Comparison of ENCODE assay signal across 8 mouse cellular contexts in genomic region chr7:58657913-58658789, GRCm38 (mm10). TPM values are rescaled to one million over a fixed set of nuclear protein-coding genes. Genes with fewer than 3 reads are reported as not detected.
DNase-seq lines count a peak whose midpoint lies in the region; ATAC-seq and TF ChIP-seq lines count a peak whose summit lies in the region.

No protein-coding gene starts in this region.

- peaks cover 6% of the 10 kb centered on the region; the same call in 1 of the 2 replicates for H3K4me1 ChIP-seq in forebrain, postnatal 0 days (ENCODE audit: insufficient read depth)
- peaks cover 13% of the 10 kb centered on the region for H3K4me1 ChIP-seq in megakaryocyte, embryonic 14.5 days

- H3K9ac ChIP-seq in forebrain, postnatal 0 days = peak overlapping the region; percentile 62

- H3K4me2 ChIP-seq in forebrain, postnatal 0 days (ENCODE audit: low read depth) = peak overlapping the region; percentile 98

- no peaks in the 10 kb centered on the region for H3K36me3 ChIP-seq in forebrain, postnatal 0 days (ENCODE audit: insufficient read depth)
- H3K36me3 ChIP-seq in megakaryocyte, embryonic 14.5 days (replicated peaks; ENCODE audit: low read length) = no peaks in the 10 kb centered on the region

- H3K4me3 ChIP-seq in forebrain, postnatal 0 days (ENCODE audit: low read depth, low read length) = peak overlapping the region; percentile 65
- H3K4me3 ChIP-seq in megakaryocyte, embryonic 14.5 days (replicated peaks) = peak overlapping the region; percentile 95

- H3K9me3 ChIP-seq in forebrain, postnatal 0 days (ENCODE audit: low read length) = no peaks in the 10 kb centered on the region
- H3K9me3 ChIP-seq in megakaryocyte, embryonic 14.5 days = no peaks in the 10 kb centered on the region

- no peaks in the 10 kb centered on the region for H3K27me3 ChIP-seq in forebrain, postnatal 0 days (ENCODE audit: insufficient read depth, low read length)
- peaks cover 67% of the 10 kb centered on the region for H3K27me3 ChIP-seq in megakaryocyte, embryonic 14.5 days (replicated peaks)

- TF ChIP-seq CTCF in forebrain, postnatal 0 days (IDR thresholded peaks at IDR 0.05; ENCODE audit: low read depth) = no peak

- WGBS in forebrain, postnatal 0 days = under 1% methylated on average over 71 of the region's 81 CpGs

- DNase-seq in ES-CJ7 (ENCODE audit: low read depth, low spot score) = peak; percentile 55
- DNase-seq in cerebellum, adult 11 months = peak; percentile 0
- DNase-seq in forebrain, postnatal 0 days = peak; percentile 45
- peak; percentile 9 to 29 for DNase-seq in layer of hippocampus, postnatal 25 days (ENCODE audit: extremely low spot score in 1 of 2, low spot score in 1 of 2)
- DNase-seq in right cerebral cortex, adult 18-20 months = peak; percentile 24
- DNase-seq in urinary bladder, adult 2 months (ENCODE audit: low spot score) = peak; percentile 62

- ATAC-seq in forebrain, postnatal 0 days = peak; percentile 80
- ATAC-seq in hematopoietic stem cell, adult 5-6 weeks (replicated peaks in 1 of 2; ENCODE audit: insufficient read depth in 1 of 2, low FRiP score in 2 of 2, low TSS enrichment in 1 of 2, low read depth in 1 of 2, poor library complexity in 2 of 2, severe bottlenecking in 2 of 2) = peak; percentile 89 to 91

- no peak overlapping the region for H3K27ac ChIP-seq in forebrain, postnatal 0 days (ENCODE audit: low read depth, low read length)

RNA-seq across cellular contexts. Expression of gene Atp10a, which starts 2.2 kb away (rescaled TPM):
- 3.5 and 4.8 TPM in 2 replicates for total RNA-seq in forebrain, postnatal 0 days (2014; rRNA removed)
- polyA plus RNA-seq in forebrain, postnatal 0 days (2015; fragmentation: Nextera tagmentation; extraction: Ambion mirVana) = 0.57 and 0.70 TPM in 2 replicates
- total RNA-seq in hematopoietic stem cell, adult 5-6 weeks (2017) = 26.1 and 31.3 TPM in 2 replicates
- 1 to 10 TPM; 5.0 to 7.5 TPM for total RNA-seq in layer of hippocampus, postnatal 25 days (2021)
- 1.3 TPM in 1 of 2 replicates, not detected in the other for polyA plus RNA-seq in megakaryocyte, embryonic 14.5 days (2012; ENCODE audit: insufficient read depth, low replicate concordance)
- 11.1 TPM in 2 replicates for polyA plus RNA-seq in urinary bladder, adult 2 months (2012; rRNA removed)

Comparison
In these comparisons a context has a peak if more than half of its experiments do, and no peak if none do; other contexts are left out.
1. DNase-seq: peak in every context shown above with its lines; median percentile 62 in urinary bladder, adult 2 months; 55 in ES-CJ7; 45 in forebrain, postnatal 0 days; 24 in right cerebral cortex, adult 18-20 months; 19 in layer of hippocampus, postnatal 25 days; 0 in cerebellum, adult 11 months.